Mouse (Mus musculus): ENCODE measurements at regions not wholly inside any gene's neighbourhood (a gene's known extent, or its start where the extent isn't known, plus 50 kb on each side); places are given as distances from the start of the nearest gene placed in this dataset.

GRCm38 (mm10) chr16:20838151-20838550, 103.8 kb upstream of the Thpo start:
- no peak for TF ChIP-seq CTCF (IDR thresholded peaks at IDR 0.05)
- TF ChIP-seq EP300 (IDR thresholded peaks at IDR 0.05; ENCODE audit: insufficient read depth, low read depth, low read length): no peak
- TF ChIP-seq POLR2A (IDR thresholded peaks at IDR 0.05; ENCODE audit: insufficient read depth, low read depth, low read length): no peak
